Mouse (Mus musculus) heart, adult 2 months (tissue): Measurements from ENCODE around the gene Nab2.

ENCODE experiments used
- CTCF ChIP-seq: fragments of 200-600 bp; IDR thresholded peaks from 2 replicates; pipeline ENCODE4 v1.8.1; 2022; ENCODE audit warnings: antibody characterized with exemption, mild to moderate bottlenecking, moderate library complexity
- EP300 ChIP-seq: fragments of 200-500 bp; IDR thresholded peaks from 2 replicates; pipeline ENCODE4 v1.6.1; 2011; ENCODE audit warnings: low read depth, low read length, control low read depth; ENCODE audit not compliant: insufficient read depth
- POLR2A ChIP-seq: fragments of 200-500 bp; IDR thresholded peaks from 2 replicates; pipeline ENCODE4 v1.6.1; 2011; ENCODE audit warnings: mild to moderate bottlenecking, low read depth, low read length, control low read depth; ENCODE audit not compliant: insufficient read depth

GRCm38 (mm10) chr10:127641861-127642771 lies 26.3 kb downstream of the Nab2 start:
- TF ChIP-seq EP300 = peak; percentile 82
- no peak; the same call in 1 of the 2 replicates for TF ChIP-seq CTCF
- TF ChIP-seq POLR2A = peak; percentile 82
